Mouse (Mus musculus): ENCODE data around the gene Trmu. TPM values are rescaled to one million over a fixed set of nuclear protein-coding genes. Genes with fewer than 3 reads are reported as not detected.

Trmu gene
- polyA plus RNA-seq (2012; rRNA removed) = 20.1 TPM in 2 replicates

DNA sequence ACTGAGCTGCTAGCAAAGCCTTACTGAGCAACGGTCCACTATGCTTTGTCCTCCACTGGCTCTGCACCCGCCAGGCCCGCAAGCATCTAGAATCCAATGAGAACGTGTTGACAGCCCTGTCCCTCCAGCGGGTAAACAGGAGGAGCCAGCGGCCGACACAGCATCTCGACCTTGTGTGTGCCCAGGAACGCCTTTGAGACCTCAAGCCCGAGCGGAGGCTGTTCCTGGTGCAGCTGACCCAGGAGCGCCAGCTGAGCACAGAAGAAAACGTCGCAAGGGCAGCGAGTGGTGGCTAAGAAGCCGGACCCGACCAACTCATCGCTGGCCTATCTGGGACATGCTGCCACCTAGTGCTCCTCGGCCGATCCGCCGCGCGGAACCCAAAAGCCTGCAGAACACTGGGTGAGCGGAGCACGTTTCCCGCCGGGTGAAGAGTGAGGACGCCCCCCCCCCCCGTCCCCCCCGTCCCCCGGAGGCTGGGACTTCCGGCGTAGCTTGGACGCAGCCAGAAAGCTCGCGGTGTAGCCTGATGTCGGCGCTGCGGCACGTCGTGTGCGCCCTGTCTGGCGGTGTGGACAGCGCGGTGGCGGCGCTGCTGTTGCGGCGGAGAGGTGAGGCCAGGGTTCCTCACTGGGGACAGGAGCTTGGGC is at the start of gene Trmu:
Trmu (plus strand) TSS at position 465 of the 650 bp plus-strand sequence.
- peak within 1 kb of the TSS; percentile 86 for H3K27ac ChIP-seq (ENCODE audit: control insufficient read depth, insufficient read depth, low read depth, low read length)
- H3K36me3 ChIP-seq (ENCODE audit: control insufficient read depth, insufficient read depth, low read length) = no peaks in the 10 kb centered on the region; the same call in 1 of the 2 replicates
- H3K4me1 ChIP-seq (ENCODE audit: control insufficient read depth, insufficient read depth, low read length) = peaks cover 4% of the 10 kb centered on the region
- TF ChIP-seq CTCF (IDR thresholded peaks at IDR 0.05; ENCODE audit: control insufficient read depth, insufficient read depth, insufficient replicate concordance, low read depth, low read length) (peak; percentile 20; the same call in 1 of the 2 replicates), POLR2A (IDR thresholded peaks at IDR 0.05; ENCODE audit: control insufficient read depth, low read depth, low read length) (peak; percentile 53; the same call in 1 of the 2 replicates)
- H3K27me3 ChIP-seq (ENCODE audit: control insufficient read depth, insufficient read depth, low read length) = no peaks in the 10 kb centered on the region
- peak within 1 kb of the TSS; percentile 96 for H3K4me3 ChIP-seq (ENCODE audit: control insufficient read depth, low read depth, low read length)

DNA sequence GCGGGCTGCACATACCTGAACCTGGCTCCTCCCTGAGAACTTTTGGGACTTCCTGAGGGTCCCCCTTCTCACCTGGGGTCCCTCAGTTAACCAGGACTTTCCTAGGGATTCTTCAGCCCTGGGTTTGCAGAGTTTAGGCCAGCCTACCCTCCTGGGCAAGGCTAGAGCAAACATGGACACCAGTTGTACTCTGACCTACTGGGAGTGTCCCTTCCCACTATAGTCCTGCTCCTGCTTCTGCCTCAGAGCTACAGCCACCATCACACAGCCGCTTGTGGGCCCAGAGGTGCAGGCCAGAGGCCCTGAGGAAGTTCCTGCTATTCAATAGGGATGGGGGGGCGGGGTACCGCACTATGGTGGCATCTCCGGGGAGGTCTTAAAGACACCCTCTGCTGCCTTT is 49.6 kb upstream of the Trmu start:
- H3K4me3 ChIP-seq (ENCODE audit: control insufficient read depth, low read depth, low read length) = no peak overlapping the region; the same call in 1 of the 2 replicates
- no peaks in the 10 kb centered on the region for H3K27me3 ChIP-seq (ENCODE audit: control insufficient read depth, insufficient read depth, low read length)
- TF ChIP-seq POLR2A (IDR thresholded peaks at IDR 0.05; ENCODE audit: control insufficient read depth, low read depth, low read length) (no peak), CTCF (IDR thresholded peaks at IDR 0.05; ENCODE audit: control insufficient read depth, insufficient read depth, insufficient replicate concordance, low read depth, low read length) (no peak)
- no peak overlapping the region for H3K27ac ChIP-seq (ENCODE audit: control insufficient read depth, insufficient read depth, low read depth, low read length)
- peaks cover 24% of the 10 kb centered on the region for H3K4me1 ChIP-seq (ENCODE audit: control insufficient read depth, insufficient read depth, low read length)
- H3K36me3 ChIP-seq (ENCODE audit: control insufficient read depth, insufficient read depth, low read length) = no peaks in the 10 kb centered on the region

DNA sequence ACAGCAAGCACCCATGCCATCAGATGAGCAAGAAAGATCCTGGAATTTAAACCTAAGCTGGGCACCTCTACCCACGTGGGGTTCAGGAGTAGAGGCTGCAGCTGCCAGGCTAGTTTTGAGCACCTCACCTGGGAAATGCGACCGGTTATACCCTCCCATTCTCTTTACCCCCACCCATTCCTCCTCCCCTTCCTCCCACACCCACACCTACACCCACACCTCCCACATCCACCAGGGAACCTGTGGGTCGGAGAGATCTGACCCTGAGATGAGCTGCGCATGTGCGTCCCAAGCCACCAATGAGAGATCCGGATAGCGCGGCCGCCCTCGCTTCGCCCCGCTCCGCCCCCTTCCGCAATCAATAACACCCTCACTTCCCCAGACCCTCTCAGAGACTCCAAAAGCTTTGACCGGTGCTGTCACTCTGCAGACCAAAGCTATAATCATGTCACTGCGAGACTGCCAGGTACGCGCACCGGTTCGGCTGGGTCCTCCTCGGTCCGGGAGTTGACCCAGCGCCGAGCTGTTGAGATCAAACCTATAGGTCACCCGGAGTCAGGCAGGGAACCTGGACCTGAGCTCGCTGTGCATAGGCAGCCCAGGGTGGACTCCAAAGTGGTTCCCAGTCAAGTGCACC is 47.0 kb upstream of the Trmu start, which contains the start of gene Ttc38:
Ttc38 (plus strand) TSS at position 353 of the 637 bp plus-strand sequence.
- H3K27me3 ChIP-seq (ENCODE audit: control insufficient read depth, insufficient read depth, low read length) = no peaks in the 10 kb centered on the region
- H3K4me3 ChIP-seq (ENCODE audit: control insufficient read depth, low read depth, low read length) = peak within 1 kb of the TSS; percentile 92
- TF ChIP-seq CTCF (IDR thresholded peaks at IDR 0.05; ENCODE audit: control insufficient read depth, insufficient read depth, insufficient replicate concordance, low read depth, low read length) = no peak
- no peak for TF ChIP-seq POLR2A (IDR thresholded peaks at IDR 0.05; ENCODE audit: control insufficient read depth, low read depth, low read length)
- peaks cover 22% of the 10 kb centered on the region for H3K4me1 ChIP-seq (ENCODE audit: control insufficient read depth, insufficient read depth, low read length)
- peak within 1 kb of the TSS; percentile 37; the same call in 1 of the 2 replicates for H3K27ac ChIP-seq (ENCODE audit: control insufficient read depth, insufficient read depth, low read depth, low read length)
- no peaks in the 10 kb centered on the region for H3K36me3 ChIP-seq (ENCODE audit: control insufficient read depth, insufficient read depth, low read length)

DNA sequence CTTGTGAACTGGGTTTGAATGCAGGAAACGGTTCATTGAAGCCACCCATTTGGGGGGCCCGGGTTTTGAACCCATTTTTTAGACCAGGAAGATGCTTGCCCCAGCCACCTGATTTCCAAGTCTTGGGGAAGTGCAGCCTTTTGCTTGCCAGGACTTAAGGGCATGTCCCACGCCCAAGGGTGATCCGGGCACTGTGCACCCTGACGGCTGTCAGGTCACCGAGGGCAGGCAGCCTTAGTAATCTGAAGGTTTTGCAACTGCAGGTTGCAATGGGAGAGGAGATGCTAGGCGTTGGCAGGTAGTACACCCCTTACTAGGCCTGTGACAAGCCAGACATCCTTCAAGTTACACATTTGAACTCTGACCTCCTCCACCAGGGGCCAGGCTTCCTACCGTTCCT is 46.5 kb upstream of the Trmu start:
- H3K4me3 ChIP-seq (ENCODE audit: control insufficient read depth, low read depth, low read length) = peak overlapping the region; percentile 92
- peaks cover 21% of the 10 kb centered on the region for H3K4me1 ChIP-seq (ENCODE audit: control insufficient read depth, insufficient read depth, low read length)
- no peaks in the 10 kb centered on the region for H3K36me3 ChIP-seq (ENCODE audit: control insufficient read depth, insufficient read depth, low read length)
- H3K27me3 ChIP-seq (ENCODE audit: control insufficient read depth, insufficient read depth, low read length) = no peaks in the 10 kb centered on the region
- TF ChIP-seq CTCF (IDR thresholded peaks at IDR 0.05; ENCODE audit: control insufficient read depth, insufficient read depth, insufficient replicate concordance, low read depth, low read length) = no peak
- no peak for TF ChIP-seq POLR2A (IDR thresholded peaks at IDR 0.05; ENCODE audit: control insufficient read depth, low read depth, low read length)
- H3K27ac ChIP-seq (ENCODE audit: control insufficient read depth, insufficient read depth, low read depth, low read length) = no peak overlapping the region

GRCm38 (mm10) chr15:85835335-85835734 is 43.8 kb upstream of the Trmu start:
- TF ChIP-seq POLR2A (IDR thresholded peaks at IDR 0.05; ENCODE audit: control insufficient read depth, low read depth, low read length) (no peak), CTCF (IDR thresholded peaks at IDR 0.05; ENCODE audit: control insufficient read depth, insufficient read depth, insufficient replicate concordance, low read depth, low read length) (no peak)

DNA sequence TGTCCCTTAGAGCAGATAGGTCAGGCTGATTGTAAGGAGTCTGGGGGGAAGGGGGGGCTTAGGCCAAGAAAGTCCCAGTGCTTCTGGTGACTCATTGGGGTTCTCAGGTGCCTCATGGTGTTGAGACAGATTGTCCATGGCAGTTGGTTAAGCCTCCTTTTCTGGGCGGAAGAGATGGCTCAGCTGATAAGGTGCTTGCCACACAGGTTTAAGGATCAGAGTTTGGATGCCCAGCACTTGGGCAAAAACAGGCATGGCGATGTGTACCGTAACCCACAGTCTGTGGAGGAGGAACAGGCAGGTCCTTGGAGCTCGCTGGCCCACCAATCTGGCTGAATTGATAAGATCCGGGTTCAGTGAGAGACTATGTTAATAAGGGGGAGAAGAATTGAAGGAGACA is 42.2 kb upstream of the Trmu start:
- TF ChIP-seq CTCF (IDR thresholded peaks at IDR 0.05; ENCODE audit: control insufficient read depth, insufficient read depth, insufficient replicate concordance, low read depth, low read length) (no peak), POLR2A (IDR thresholded peaks at IDR 0.05; ENCODE audit: control insufficient read depth, low read depth, low read length) (no peak)
- Histone ChIP-seq H3K27me3 (ENCODE audit: control insufficient read depth, insufficient read depth, low read length) (no peaks in the 10 kb centered on the region), H3K4me1 (ENCODE audit: control insufficient read depth, insufficient read depth, low read length) (peaks cover 8% of the 10 kb centered on the region), H3K36me3 (ENCODE audit: control insufficient read depth, insufficient read depth, low read length) (no peaks in the 10 kb centered on the region), H3K4me3 (ENCODE audit: control insufficient read depth, low read depth, low read length) (no peak overlapping the region), H3K27ac (ENCODE audit: control insufficient read depth, insufficient read depth, low read depth, low read length) (no peak overlapping the region)

More at GRCm38 (mm10) chr15:85835335-85835734, 43.8 kb upstream of the Trmu start:
- no peak overlapping the region for H3K4me3 ChIP-seq (ENCODE audit: control insufficient read depth, low read depth, low read length)
- H3K27me3 ChIP-seq (ENCODE audit: control insufficient read depth, insufficient read depth, low read length) = no peaks in the 10 kb centered on the region
- H3K36me3 ChIP-seq (ENCODE audit: control insufficient read depth, insufficient read depth, low read length) = no peaks in the 10 kb centered on the region
- peaks cover 12% of the 10 kb centered on the region for H3K4me1 ChIP-seq (ENCODE audit: control insufficient read depth, insufficient read depth, low read length)
- no peak overlapping the region for H3K27ac ChIP-seq (ENCODE audit: control insufficient read depth, insufficient read depth, low read depth, low read length)

DNA sequence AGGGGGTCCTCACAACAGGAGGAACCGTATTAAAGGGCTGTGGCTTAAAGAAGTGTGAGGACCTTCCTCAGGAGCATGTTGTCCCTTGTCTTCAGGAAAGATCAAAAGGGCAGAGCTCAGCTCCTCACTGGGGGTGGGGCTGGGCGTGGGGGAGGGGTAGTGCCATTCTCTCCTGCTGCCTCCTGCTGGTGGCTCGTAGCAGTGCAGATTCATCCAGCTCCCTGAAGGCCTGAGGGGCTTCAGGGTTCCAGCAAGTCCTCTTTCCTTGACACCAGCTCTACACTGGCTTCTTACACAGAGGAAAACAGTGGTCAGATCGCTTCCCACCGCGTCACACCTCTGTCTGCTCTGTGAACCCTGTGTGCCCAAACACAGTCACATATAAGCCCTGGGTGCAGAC is 38.1 kb upstream of the Trmu start:
- no peaks in the 10 kb centered on the region for H3K27me3 ChIP-seq (ENCODE audit: control insufficient read depth, insufficient read depth, low read length)
- no peak overlapping the region for H3K27ac ChIP-seq (ENCODE audit: control insufficient read depth, insufficient read depth, low read depth, low read length)
- peak; percentile 47; the same call in 1 of the 2 replicates for TF ChIP-seq CTCF (IDR thresholded peaks at IDR 0.05; ENCODE audit: control insufficient read depth, insufficient read depth, insufficient replicate concordance, low read depth, low read length)
- TF ChIP-seq POLR2A (IDR thresholded peaks at IDR 0.05; ENCODE audit: control insufficient read depth, low read depth, low read length) = no peak
- H3K36me3 ChIP-seq (ENCODE audit: control insufficient read depth, insufficient read depth, low read length) = no peaks in the 10 kb centered on the region
- no peak overlapping the region for H3K4me3 ChIP-seq (ENCODE audit: control insufficient read depth, low read depth, low read length)
- H3K4me1 ChIP-seq (ENCODE audit: control insufficient read depth, insufficient read depth, low read length) = no peaks in the 10 kb centered on the region
